Mouse (Mus musculus) MEL (cell line): ENCODE measurements around the gene Cd247.

Experiments used
- CHD2 ChIP-seq: IDR thresholded peaks from 2 replicates; pipeline ENCODE4 v1.6.1; 2011; ENCODE audit warnings: low read length, improper control_type of control experiment
- CTCF ChIP-seq, 3 experiments: IDR thresholded peaks in 2 of 3; conservative IDR thresholded peaks in 1 of 3; 2 replicates each; pipeline ENCODE4 v1.5.1; 2011 to 2012; ENCODE audit warnings: low read length in 3 of 3, low read depth in 2 of 3, mild to moderate bottlenecking in 2 of 3, improper control_type of control experiment in 1 of 3, inconsistent platforms in 1 of 3, mixed read lengths in 1 of 3, moderate library complexity in 1 of 3; ENCODE audit not compliant: control insufficient read depth in 1 of 3, insufficient read depth in 1 of 3, poor library complexity in 1 of 3, severe bottlenecking in 1 of 3
- E2F4 ChIP-seq: IDR thresholded peaks from 2 replicates; pipeline ENCODE4 v1.6.1; 2011; ENCODE audit warnings: low read depth, low read length, improper control_type of control experiment, borderline replicate concordance
- MAFK ChIP-seq: IDR thresholded peaks from 2 replicates; pipeline ENCODE4 v1.6.1; 2011; ENCODE audit warnings: low read depth, mild to moderate bottlenecking, low read length, improper control_type of control experiment, borderline replicate concordance
- MAX ChIP-seq: IDR thresholded peaks from 2 replicates; pipeline ENCODE4 v1.6.1; 2011; ENCODE audit warnings: low read length, improper control_type of control experiment
- MAZ ChIP-seq: IDR thresholded peaks from 2 replicates; pipeline ENCODE4 v1.6.1; 2012; ENCODE audit warnings: low read depth, mild to moderate bottlenecking, inconsistent platforms, low read length, improper control_type of control experiment
- POLR2A ChIP-seq, 2 experiments: IDR thresholded peaks; 2 replicates each; pipeline ENCODE4 v1.6.1; 2011 to 2012; ENCODE audit warnings: low read length in 2 of 2, mild to moderate bottlenecking in 2 of 2, control low read depth in 1 of 2, improper control_type of control experiment in 1 of 2, low read depth in 1 of 2, moderate library complexity in 1 of 2; ENCODE audit not compliant: control insufficient read depth in 1 of 2, insufficient read depth in 1 of 2, poor library complexity in 1 of 2
- TBP ChIP-seq: IDR thresholded peaks from 2 replicates; pipeline ENCODE4 v1.8.0; 2011; ENCODE audit warnings: low read depth, low read length, improper control_type of control experiment
- ZC3H11A ChIP-seq: IDR thresholded peaks from 2 replicates; pipeline ENCODE4 v1.6.1; 2012; ENCODE audit warnings: low read depth, mild to moderate bottlenecking, inconsistent platforms, low read length, improper control_type of control experiment

- no peak for TF ChIP-seq MAZ
- no peak for TF ChIP-seq CTCF (IDR thresholded peaks at IDR 0.05 in 2 of 3, conservative IDR thresholded peaks at IDR 0.05 in 1 of 3; ENCODE audit: control insufficient read depth in 1 of 3, insufficient read depth in 1 of 3, low read depth in 2 of 3, low read length in 3 of 3, poor library complexity in 1 of 3, severe bottlenecking in 1 of 3)
- no peak for TF ChIP-seq ZC3H11A
- TF ChIP-seq CHD2 = no peak
- TF ChIP-seq TBP = no peak
- TF ChIP-seq MAX = no peak
- TF ChIP-seq MAFK = no peak
- no peak for TF ChIP-seq E2F4
- no peak for TF ChIP-seq POLR2A (IDR thresholded peaks at IDR 0.05; ENCODE audit: control insufficient read depth in 1 of 2, insufficient read depth in 1 of 2, low read depth in 1 of 2, low read length in 2 of 2, poor library complexity in 1 of 2)
Measured at GRCm38 (mm10) chr1:165842170-165842569, 53.7 kb downstream of the Cd247 start.
